Mouse (Mus musculus): ENCODE data around the gene Prr12.

- TF ChIP-seq CTCF (IDR thresholded peaks at IDR 0.05; ENCODE audit: low read depth) (peak; percentile 13; the same call in 1 of the 2 replicates), EP300 (optimal IDR thresholded peaks at IDR 0.05) (no peak)
Observed at GRCm38 (mm10) chr7:44983944-44984832, 68.5 kb downstream of the Prr12 start.

Measured in stomach, postnatal 0 days (tissue).